Comparison of ENCODE assay signal across 17 mouse cellular contexts in the genomic region with DNA sequence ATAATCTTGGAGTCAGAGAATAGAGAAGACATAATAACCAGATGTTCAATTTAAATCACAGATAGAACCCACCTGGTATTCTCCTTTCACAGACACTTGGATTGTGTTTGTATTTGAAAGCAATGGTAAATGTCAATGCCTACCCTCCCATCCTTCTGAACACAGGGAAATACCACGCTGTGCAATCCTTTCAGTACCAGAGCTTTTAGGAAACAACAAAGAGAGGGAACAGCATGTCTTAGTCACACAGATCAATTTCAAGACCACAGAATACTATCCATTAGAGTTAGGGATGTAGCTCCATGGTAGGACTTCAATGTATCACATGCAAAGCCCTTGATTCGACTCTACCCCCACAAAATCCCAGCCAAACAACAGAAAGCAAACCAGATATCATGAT.
"Had no signal": no experiment of that assay in that cellular context is flagged by ENCODE, and none has a peak within 500 bp of the region (broad histone marks: within the 10 kb centered on the region; RNA-seq: fewer than 3 reads in every experiment).

No protein-coding gene starts in this region.

- H3K9me3 ChIP-seq: liver, embryonic 15.5 days; lung, embryonic 15.5 days; midbrain, embryonic 15.5 days; neural tube, embryonic 12.5 days; stomach, embryonic 15.5 days had no signal

- H3K9ac ChIP-seq: liver, embryonic 15.5 days; liver, postnatal 0 days; lung, embryonic 15.5 days; midbrain, embryonic 15.5 days; neural tube, embryonic 12.5 days; stomach, embryonic 15.5 days had no signal

- H3K4me3 ChIP-seq: liver, embryonic 15.5 days; lung, embryonic 15.5 days; megakaryocyte, embryonic 14.5 days; midbrain, embryonic 15.5 days; neural tube, embryonic 12.5 days; stomach, embryonic 15.5 days had no signal

- H3K4me2 ChIP-seq: liver, embryonic 15.5 days; lung, embryonic 15.5 days; midbrain, embryonic 15.5 days; neural tube, embryonic 12.5 days; stomach, embryonic 15.5 days had no signal

- H3K4me1 ChIP-seq: liver, embryonic 15.5 days; lung, embryonic 15.5 days; neural tube, embryonic 12.5 days; stomach, embryonic 15.5 days had no signal

- DNase-seq: liver, postnatal 0 days; lung, adult 2 months; lung, postnatal 14 days; lung, postnatal 36 days; right cerebral cortex, postnatal 14 days; thymus, adult 2 months; thymus, postnatal 25 days; thymus, postnatal 4 days had no signal

- H3K27me3 ChIP-seq: liver, embryonic 15.5 days; lung, embryonic 15.5 days; megakaryocyte, embryonic 14.5 days; midbrain, embryonic 15.5 days; neural tube, embryonic 12.5 days; stomach, embryonic 15.5 days had no signal

- ATAC-seq: liver, postnatal 0 days; lung, postnatal 0 days had no signal

- H3K27ac ChIP-seq: liver, embryonic 15.5 days; lung, embryonic 15.5 days; macrophage; midbrain, embryonic 15.5 days; neural tube, embryonic 12.5 days; stomach, embryonic 15.5 days; stomach, postnatal 0 days had no signal
